In genomic region chr10:43580649-43581078, GRCm38 (mm10) we compare ENCODE assay signal across 8 mouse cellular contexts. TPM values are rescaled to one million over a fixed set of nuclear protein-coding genes. Genes with fewer than 3 reads are reported as not detected.
DNase-seq lines count a peak whose midpoint lies in the region; ATAC-seq and TF ChIP-seq lines count a peak whose summit lies in the region.

No protein-coding gene starts in this region.

- H3K36me3 ChIP-seq in embryonic facial prominence, embryonic 14.5 days (ENCODE audit: control insufficient read depth, insufficient read depth, low read length), result peaks cover 25% of the 10 kb centered on the region; the same call in 1 of the 2 replicates
- H3K36me3 ChIP-seq in liver, embryonic 16.5 days (ENCODE audit: control insufficient read depth, insufficient read depth), result peaks cover 47% of the 10 kb centered on the region
- peaks cover 31% of the 10 kb centered on the region for H3K36me3 ChIP-seq in neural tube, embryonic 12.5 days

- peak overlapping the region; percentile 79 for H3K9ac ChIP-seq in embryonic facial prominence, embryonic 14.5 days (ENCODE audit: low read depth, low read length)
- H3K9ac ChIP-seq in liver, embryonic 16.5 days (ENCODE audit: low read depth, low read length), result peak overlapping the region; percentile 99
- peak overlapping the region; percentile 94 for H3K9ac ChIP-seq in neural tube, embryonic 12.5 days

- TF ChIP-seq CTCF in cerebellum, adult 2 months (IDR thresholded peaks at IDR 0.05; ENCODE audit: borderline replicate concordance, insufficient read depth, low read depth, low read length), result no peak

- H3K9me3 ChIP-seq in embryonic facial prominence, embryonic 14.5 days (ENCODE audit: control insufficient read depth, low read length), result no peaks in the 10 kb centered on the region
- no peaks in the 10 kb centered on the region for H3K9me3 ChIP-seq in liver, embryonic 16.5 days (replicated peaks; ENCODE audit: control insufficient read depth, low read length)
- no peaks in the 10 kb centered on the region for H3K9me3 ChIP-seq in neural tube, embryonic 12.5 days

- ATAC-seq in embryonic facial prominence, embryonic 14.5 days (ENCODE audit: low read depth), result peak; percentile 41
- no peak for ATAC-seq in liver, embryonic 16.5 days (ENCODE audit: low read depth)
- ATAC-seq in neural tube, embryonic 12.5 days (ENCODE audit: low FRiP score, low read depth), result peak; percentile 42

- WGBS in cerebellum, adult 2 months, result under 1% methylated on average over 15 of the region's 15 CpGs
- 2% methylated on average over 15 of the region's 15 CpGs for WGBS in embryonic facial prominence, embryonic 14.5 days
- WGBS in liver, embryonic 16.5 days (ENCODE audit: insufficient replicate concordance), result 2% methylated on average over 15 of the region's 15 CpGs
- WGBS in neural tube, embryonic 12.5 days, result under 1% methylated on average over 15 of the region's 15 CpGs

- DNase-seq in cerebellum, adult 2 months, result peak in 1 of 2 experiments; percentile 13
- no peak for DNase-seq in cerebellum, adult 9-10 months
- peak; percentile 59 for DNase-seq in MEL-GATA-1-ER (ENCODE audit: extremely low read depth, low read depth)
- peak; percentile 91 for DNase-seq in embryonic facial prominence, embryonic 14.5 days (ENCODE audit: low spot score)
- peak; percentile 23 for DNase-seq in induced T-regulatory cell, adult 2 months (ENCODE audit: low read depth)
- DNase-seq in frontal cortex, adult 2 months (ENCODE audit: extremely low spot score in 1 of 2, low spot score in 1 of 2), result no peak

- peaks cover 4% of the 10 kb centered on the region; the same call in 1 of the 2 replicates for H3K27me3 ChIP-seq in cerebellum, adult 2 months (ENCODE audit: control insufficient read depth, insufficient read depth, low read length)
- H3K27me3 ChIP-seq in embryonic facial prominence, embryonic 14.5 days (replicated peaks; ENCODE audit: control insufficient read depth, insufficient read depth, low read length), result no peaks in the 10 kb centered on the region
- no peaks in the 10 kb centered on the region for H3K27me3 ChIP-seq in liver, embryonic 16.5 days (ENCODE audit: control insufficient read depth, insufficient read depth, low read depth, low read length)
- H3K27me3 ChIP-seq in neural tube, embryonic 12.5 days (replicated peaks), result no peaks in the 10 kb centered on the region

- no peak overlapping the region for H3K27ac ChIP-seq in cerebellum, adult 2 months (ENCODE audit: insufficient read depth, low read length)
- H3K27ac ChIP-seq in embryonic facial prominence, embryonic 14.5 days (replicated peaks; ENCODE audit: low read depth, low read length), result peak overlapping the region; percentile 96
- peak overlapping the region; percentile 98 for H3K27ac ChIP-seq in liver, embryonic 16.5 days (ENCODE audit: low read length)
- H3K27ac ChIP-seq in neural tube, embryonic 12.5 days, result peak overlapping the region; percentile 98

- peak overlapping the region; percentile 51 for H3K4me3 ChIP-seq in cerebellum, adult 2 months (replicated peaks; ENCODE audit: insufficient read depth, low read depth, low read length)
- peak overlapping the region; percentile 58 for H3K4me3 ChIP-seq in embryonic facial prominence, embryonic 14.5 days (ENCODE audit: low read depth, low read length)
- peak overlapping the region; percentile 94 for H3K4me3 ChIP-seq in liver, embryonic 16.5 days (ENCODE audit: low read depth, low read length)
- H3K4me3 ChIP-seq in neural tube, embryonic 12.5 days, result peak overlapping the region; percentile 74

- peak overlapping the region; percentile 94 for H3K4me2 ChIP-seq in embryonic facial prominence, embryonic 14.5 days (ENCODE audit: low read depth, low read length)
- peak overlapping the region; percentile 87 for H3K4me2 ChIP-seq in liver, embryonic 16.5 days (ENCODE audit: low read depth, low read length)
- H3K4me2 ChIP-seq in neural tube, embryonic 12.5 days (replicated peaks), result peak overlapping the region; percentile 73

- no peak for TF ChIP-seq POLR2A in cerebellum, adult 2 months (IDR thresholded peaks at IDR 0.05; ENCODE audit: borderline replicate concordance, insufficient read depth, low read length)

- no peaks in the 10 kb centered on the region for H3K4me1 ChIP-seq in cerebellum, adult 2 months (ENCODE audit: control insufficient read depth, insufficient read depth, low read length)
- no peaks in the 10 kb centered on the region for H3K4me1 ChIP-seq in embryonic facial prominence, embryonic 14.5 days (ENCODE audit: control insufficient read depth, insufficient read depth, low read length)
- H3K4me1 ChIP-seq in liver, embryonic 16.5 days (ENCODE audit: control insufficient read depth, low read depth, low read length), result peaks cover 32% of the 10 kb centered on the region
- H3K4me1 ChIP-seq in neural tube, embryonic 12.5 days, result peaks cover 24% of the 10 kb centered on the region

RNA-seq across cellular contexts. Expression of gene Cd24a, which starts 2.6 kb away (rescaled TPM):
- 26.4 and 39.5 TPM in 2 replicates for polyA plus RNA-seq in cerebellum, adult 2 months (2012; rRNA removed)
- 194 and 214 TPM in 2 replicates for polyA plus RNA-seq in embryonic facial prominence, embryonic 14.5 days (2014; fragmentation: Nextera tagmentation; extraction: Ambion mirVana)
- polyA plus RNA-seq in liver, embryonic 16.5 days (2015; fragmentation: Nextera tagmentation; extraction: Ambion mirVana), result 927 and 938 TPM in 2 replicates
- polyA plus RNA-seq in neural tube, embryonic 12.5 days (2016; fragmentation: Nextera tagmentation; extraction: Ambion mirVana), result 782 and 795 TPM in 2 replicates
- 42.8 and 43.2 TPM in 2 replicates for polyA plus RNA-seq in frontal cortex, adult 2 months (2012; rRNA removed)

RNA-seq across cellular contexts. Expression of gene 1700021F05Rik, which starts 39.9 kb away (rescaled TPM):
- 37.6 and 40.9 TPM in 2 replicates for polyA plus RNA-seq in cerebellum, adult 2 months (2012; rRNA removed)
- 56.1 and 57.1 TPM in 2 replicates for polyA plus RNA-seq in embryonic facial prominence, embryonic 14.5 days (2014; fragmentation: Nextera tagmentation; extraction: Ambion mirVana)
- polyA plus RNA-seq in liver, embryonic 16.5 days (2015; fragmentation: Nextera tagmentation; extraction: Ambion mirVana), result 21.6 and 26.4 TPM in 2 replicates
- polyA plus RNA-seq in neural tube, embryonic 12.5 days (2016; fragmentation: Nextera tagmentation; extraction: Ambion mirVana), result 57.2 and 59.9 TPM in 2 replicates
- 40.7 and 46.0 TPM in 2 replicates for polyA plus RNA-seq in frontal cortex, adult 2 months (2012; rRNA removed)

RNA-seq across cellular contexts. Expression of gene Gm9803, which starts 56.8 kb away (rescaled TPM):
- 13.4 and 15.7 TPM in 2 replicates for polyA plus RNA-seq in cerebellum, adult 2 months (2012; rRNA removed)
- polyA plus RNA-seq in embryonic facial prominence, embryonic 14.5 days (2014; fragmentation: Nextera tagmentation; extraction: Ambion mirVana), result 13.2 and 20.4 TPM in 2 replicates
- polyA plus RNA-seq in liver, embryonic 16.5 days (2015; fragmentation: Nextera tagmentation; extraction: Ambion mirVana), result 2.9 and 6.0 TPM in 2 replicates
- polyA plus RNA-seq in neural tube, embryonic 12.5 days (2016; fragmentation: Nextera tagmentation; extraction: Ambion mirVana), result 13.2 and 16.2 TPM in 2 replicates
- 15.4 and 24.6 TPM in 2 replicates for polyA plus RNA-seq in frontal cortex, adult 2 months (2012; rRNA removed)

Comparison
In these comparisons a context has a peak if more than half of its experiments do, and no peak if none do; other contexts are left out.
1. DNase-seq: peak in MEL-GATA-1-ER (single experiment), embryonic facial prominence, embryonic 14.5 days (single experiment) and induced T-regulatory cell, adult 2 months (single experiment); none in cerebellum, adult 9-10 months (single experiment) and frontal cortex, adult 2 months (0 of 2).
2. Peak in every context shown above with its lines, with median percentiles within 50 percentile points of each other: H3K4me3 ChIP-seq, H3K4me2 ChIP-seq and H3K9ac ChIP-seq.